Mouse (Mus musculus): ENCODE results near the gene Ormdl3. TPM values are rescaled to one million over a fixed set of nuclear protein-coding genes. Genes with fewer than 3 reads are reported as not detected.

Ormdl3 gene
- polyA plus RNA-seq, 1 experiment from 2014 or later: 54.6 TPM

DNA sequence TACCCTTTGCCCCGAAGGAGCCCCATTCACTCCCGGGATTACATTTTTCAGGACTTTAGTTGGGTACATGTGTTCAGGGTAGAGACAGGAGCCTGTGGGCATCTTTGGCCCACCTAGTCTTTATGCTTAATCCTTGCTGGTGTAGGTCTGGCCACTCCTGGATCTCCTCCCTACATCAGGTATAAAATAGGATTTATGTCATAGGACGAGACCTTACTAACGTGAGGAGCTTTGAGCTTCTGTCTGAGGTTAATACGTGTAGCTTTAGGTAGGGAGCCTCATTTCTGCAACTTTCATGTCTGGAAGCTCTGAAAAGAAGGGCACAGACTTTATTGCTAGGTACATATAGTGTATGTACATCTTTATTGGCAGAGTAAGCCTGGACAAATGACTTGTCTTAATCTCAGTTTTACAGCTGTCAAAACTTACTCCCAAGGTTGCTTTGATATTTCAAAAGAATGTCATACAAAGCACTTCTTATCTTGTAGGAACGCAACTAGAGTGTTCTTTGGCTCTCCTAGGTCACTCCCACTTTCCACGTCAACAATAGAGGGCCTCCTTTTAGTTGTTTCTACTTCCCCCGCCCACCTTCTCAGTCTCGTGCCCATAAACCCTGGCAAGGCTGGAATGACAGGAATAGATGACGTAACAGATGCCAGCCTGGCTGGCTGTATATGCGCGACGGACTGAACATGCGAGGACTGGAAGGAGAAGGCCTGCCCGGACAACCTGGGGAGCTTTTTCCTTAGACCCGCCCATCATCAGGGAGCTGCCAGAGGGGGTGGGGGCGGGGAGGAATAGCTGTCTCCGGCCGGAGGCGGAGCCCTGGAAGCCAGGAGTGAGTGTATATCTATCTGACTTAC is 747 bp upstream of the Ormdl3 start:
- Histone ChIP-seq H3K36me3 (peaks cover 6% of the 10 kb centered on the region; the same call in 1 of the 2 replicates), H3K27ac (peak overlapping the region; percentile 90), H3K4me1 (peaks cover 39% of the 10 kb centered on the region), H3K4me3 (peak overlapping the region; percentile 76), H3K27me3 (peaks cover 11% of the 10 kb centered on the region; the same call in 1 of the 2 replicates), H3K9ac (peak overlapping the region; percentile 27; the same call in 1 of the 2 replicates), H3K9me3 (no peaks in the 10 kb centered on the region), H3K4me2 (peak overlapping the region; percentile 83)
- 3% methylated on average over 20 of the region's 20 CpGs for WGBS
- ATAC-seq (ENCODE audit: borderline replicate concordance, extremely low read depth, low FRiP score, low TSS enrichment): peak; percentile 72

DNA sequence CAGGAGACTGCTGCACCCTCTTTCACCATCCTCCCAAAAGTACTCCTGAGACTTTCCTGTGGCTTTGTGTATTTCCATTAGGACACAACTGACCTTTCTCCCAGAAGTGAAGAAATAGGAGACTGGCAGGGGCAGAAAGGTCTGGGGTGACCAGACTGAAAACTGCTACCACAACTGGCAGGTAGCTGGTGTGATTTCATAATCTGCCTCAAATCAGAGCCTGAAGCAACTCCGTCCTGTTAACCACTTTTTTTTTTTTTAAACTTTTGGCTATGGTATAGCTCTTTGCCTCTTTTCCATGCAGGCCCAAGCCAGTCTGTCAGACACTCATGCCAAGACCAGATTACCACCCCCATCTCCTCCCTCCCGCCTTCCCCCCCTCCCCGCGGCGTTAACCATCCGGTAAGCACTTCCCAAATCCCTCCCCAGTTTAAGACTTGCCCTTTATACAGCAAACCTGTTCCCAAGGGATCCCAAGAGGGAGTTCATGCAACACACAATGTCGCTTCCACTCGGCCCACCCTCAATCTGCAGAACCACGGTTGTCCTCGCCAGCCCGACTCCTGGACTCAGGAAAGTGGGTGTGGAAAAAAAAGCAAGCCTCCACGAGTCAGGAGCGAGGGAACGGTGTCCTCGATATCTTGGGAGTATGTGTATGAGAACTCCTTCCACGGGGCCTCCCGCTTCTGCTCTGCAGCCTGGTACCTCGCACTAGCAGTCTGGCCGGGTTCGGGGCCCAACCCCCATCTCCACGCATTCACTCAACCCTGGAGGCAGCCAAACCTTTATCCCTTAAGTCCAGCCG is 879 bp downstream of the Ormdl3 start:
- Histone ChIP-seq H3K27ac (peak overlapping the region; percentile 81), H3K9me3 (no peaks in the 10 kb centered on the region), H3K27me3 (0 out of 2 replicates have a peak, but pooled peaks cover 3% of the 10 kb centered on the region), H3K4me3 (peak overlapping the region; percentile 76), H3K9ac (peak overlapping the region; percentile 81), H3K4me1 (peaks cover 39% of the 10 kb centered on the region), H3K36me3 (peaks cover 17% of the 10 kb centered on the region; the same call in 1 of the 2 replicates), H3K4me2 (peak overlapping the region; percentile 83)
- ATAC-seq (ENCODE audit: borderline replicate concordance, extremely low read depth, low FRiP score, low TSS enrichment): peak; percentile 19
- WGBS: under 1% methylated on average over 22 of the region's 22 CpGs

DNA sequence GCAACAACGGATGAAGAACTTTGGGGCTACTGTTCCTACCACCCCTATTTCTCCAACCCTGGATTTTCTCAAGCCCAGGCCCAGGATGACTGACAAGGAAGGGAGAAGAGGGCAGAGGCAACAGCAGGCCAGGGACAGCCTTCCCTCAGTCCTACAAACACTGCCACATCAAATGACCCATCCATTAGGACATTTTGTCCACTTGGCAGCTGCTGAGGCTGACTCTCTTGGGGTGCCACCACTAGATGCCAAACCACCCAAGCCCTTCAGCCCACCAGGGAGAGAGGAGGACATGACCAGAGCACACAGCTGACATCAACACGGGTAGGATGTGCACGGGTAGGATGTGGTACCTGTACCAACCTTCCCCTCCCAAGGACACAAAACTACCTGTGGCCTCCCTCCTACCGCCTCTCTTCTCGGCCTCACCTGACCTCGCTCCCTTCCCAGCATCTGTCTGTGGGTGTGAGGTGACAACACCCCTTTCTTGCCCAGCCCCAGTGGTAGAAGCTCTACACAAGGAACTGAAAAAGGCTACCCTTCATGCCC is 2.5 kb downstream of the Ormdl3 start:
- Histone ChIP-seq H3K4me1 (peaks cover 39% of the 10 kb centered on the region), H3K36me3 (peaks cover 17% of the 10 kb centered on the region; the same call in 1 of the 2 replicates), H3K27ac (no peak overlapping the region), H3K4me2 (no peak overlapping the region), H3K9ac (no peak overlapping the region), H3K27me3 (no peaks in the 10 kb centered on the region), H3K4me3 (no peak overlapping the region), H3K9me3 (no peaks in the 10 kb centered on the region)
- no peak for ATAC-seq (ENCODE audit: borderline replicate concordance, extremely low read depth, low FRiP score, low TSS enrichment)
- 88% methylated on average over 6 of the region's 6 CpGs for WGBS

DNA sequence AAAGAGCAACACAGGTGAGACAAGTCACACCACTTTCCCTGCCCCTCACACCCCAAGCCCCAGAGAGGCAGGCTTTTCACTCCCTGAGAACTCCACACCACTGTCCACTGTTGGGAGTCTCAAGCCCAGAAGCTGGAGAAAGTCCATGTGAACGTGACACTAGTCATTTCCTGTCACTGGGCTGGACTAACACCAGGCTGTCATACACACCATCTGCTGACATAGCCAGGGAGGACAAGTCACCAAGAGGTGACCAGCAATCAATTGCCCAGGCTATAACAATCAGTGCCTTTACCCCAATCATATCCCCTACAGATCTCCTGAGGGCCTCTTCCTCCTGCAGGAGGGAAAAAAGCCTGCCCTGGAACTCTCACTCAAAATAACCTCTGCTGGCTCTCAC is 3.0 kb downstream of the Ormdl3 start:
- Histone ChIP-seq H3K36me3 (peaks cover 17% of the 10 kb centered on the region; the same call in 1 of the 2 replicates), H3K4me2 (no peak overlapping the region), H3K9ac (no peak overlapping the region), H3K4me1 (peaks cover 37% of the 10 kb centered on the region), H3K27me3 (no peaks in the 10 kb centered on the region), H3K27ac (no peak overlapping the region), H3K9me3 (no peaks in the 10 kb centered on the region), H3K4me3 (no peak overlapping the region)
- ATAC-seq (ENCODE audit: borderline replicate concordance, extremely low read depth, low FRiP score, low TSS enrichment): no peak
- WGBS: 42% methylated on average over 1 of the region's 1 CpGs

DNA sequence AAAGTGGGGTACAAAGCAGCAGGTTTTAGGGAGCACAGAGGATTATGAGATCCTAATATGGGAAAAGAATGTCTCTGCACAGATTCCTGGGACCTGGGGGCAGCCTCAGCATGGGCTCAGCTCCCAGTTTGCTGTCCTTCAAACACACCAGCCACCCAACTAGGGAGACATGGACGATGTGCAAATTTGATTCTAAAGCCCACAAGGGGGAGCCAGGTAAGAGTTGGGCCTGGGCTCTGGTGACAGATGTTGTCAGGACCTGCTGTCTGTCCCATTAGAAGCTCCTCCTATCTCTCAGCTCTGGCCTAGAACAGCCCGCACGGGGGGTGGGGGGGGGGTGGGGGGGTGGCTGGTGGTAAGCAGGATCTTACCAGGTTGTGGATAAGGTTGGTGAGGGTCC is 3.6 kb downstream of the Ormdl3 start:
- H3K9me3 ChIP-seq: no peaks in the 10 kb centered on the region
- WGBS: 25% methylated on average over 3 of the region's 3 CpGs
- no peak for ATAC-seq (ENCODE audit: borderline replicate concordance, extremely low read depth, low FRiP score, low TSS enrichment)
- H3K4me3 ChIP-seq: no peak overlapping the region
- H3K36me3 ChIP-seq: peaks cover 17% of the 10 kb centered on the region; the same call in 1 of the 2 replicates
- H3K27me3 ChIP-seq: no peaks in the 10 kb centered on the region
- no peak overlapping the region for H3K9ac ChIP-seq
- H3K4me1 ChIP-seq: peaks cover 32% of the 10 kb centered on the region
- H3K27ac ChIP-seq: no peak overlapping the region
- no peak overlapping the region for H3K4me2 ChIP-seq

DNA sequence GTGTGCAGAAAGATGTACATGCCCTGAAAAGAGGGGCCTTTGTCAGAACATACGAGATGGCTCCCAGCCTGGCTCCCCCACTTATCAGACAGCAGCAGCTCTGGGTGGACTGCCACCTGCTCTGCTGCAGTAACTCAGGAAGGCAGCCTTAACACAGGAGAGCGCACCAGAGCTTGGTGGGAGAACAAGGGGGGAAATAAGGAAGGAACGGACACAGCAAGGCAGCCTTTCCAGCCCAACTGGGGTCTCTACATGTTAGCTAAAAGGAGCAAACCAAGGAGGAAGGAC is 4.0 kb downstream of the Ormdl3 start:
- no peaks in the 10 kb centered on the region for H3K27me3 ChIP-seq
- no peak overlapping the region for H3K4me3 ChIP-seq
- H3K36me3 ChIP-seq: peaks cover 17% of the 10 kb centered on the region; the same call in 1 of the 2 replicates
- no peak for ATAC-seq (ENCODE audit: borderline replicate concordance, extremely low read depth, low FRiP score, low TSS enrichment)
- no peak overlapping the region for H3K27ac ChIP-seq
- 86% methylated on average over 3 of the region's 3 CpGs for WGBS
- H3K4me1 ChIP-seq: peaks cover 28% of the 10 kb centered on the region
- H3K9ac ChIP-seq: no peak overlapping the region
- no peak overlapping the region for H3K4me2 ChIP-seq
- no peaks in the 10 kb centered on the region for H3K9me3 ChIP-seq

DNA sequence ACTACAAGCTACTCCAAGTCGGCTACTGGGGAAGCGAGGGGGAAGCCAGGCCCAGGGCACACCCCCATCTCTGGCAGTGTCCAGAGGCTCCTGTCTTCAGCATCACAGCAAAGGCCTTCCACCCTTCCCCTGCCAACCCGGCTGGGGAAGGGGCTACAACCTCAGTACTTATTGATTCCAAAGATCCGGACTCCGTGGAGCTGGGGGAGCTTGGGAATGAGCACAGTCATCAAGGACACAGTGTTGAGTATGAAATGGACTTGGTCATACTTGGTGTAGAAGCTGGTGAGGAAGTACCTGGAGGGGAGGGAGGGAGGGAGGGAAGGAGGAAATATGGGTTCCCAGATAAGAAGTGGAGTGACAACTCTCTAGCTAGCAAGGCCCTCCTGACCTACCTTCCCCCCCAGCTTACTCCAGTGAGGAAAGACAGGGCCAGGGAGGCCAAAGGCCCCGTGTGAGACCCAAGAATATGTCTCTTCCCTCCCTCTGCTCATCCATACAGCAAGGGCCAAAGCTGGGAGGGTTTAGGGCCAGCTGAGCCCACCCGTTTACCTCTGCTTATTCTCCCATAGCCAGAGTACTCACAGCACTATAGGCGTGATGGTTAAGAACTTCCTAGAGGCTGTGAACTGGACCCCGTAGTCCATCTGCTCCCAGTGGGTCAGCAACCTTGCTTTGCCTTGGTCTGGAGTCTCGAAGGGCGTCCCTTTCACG is 4.5 kb downstream of the Ormdl3 start:
- H3K4me1 ChIP-seq: peaks cover 25% of the 10 kb centered on the region
- no peak overlapping the region for H3K9ac ChIP-seq
- no peak overlapping the region for H3K4me3 ChIP-seq
- H3K9me3 ChIP-seq: no peaks in the 10 kb centered on the region
- no peak overlapping the region for H3K4me2 ChIP-seq
- ATAC-seq (ENCODE audit: borderline replicate concordance, extremely low read depth, low FRiP score, low TSS enrichment): no peak
- no peaks in the 10 kb centered on the region for H3K27me3 ChIP-seq
- no peak overlapping the region for H3K27ac ChIP-seq
- 85% methylated on average over 12 of the region's 12 CpGs for WGBS
- H3K36me3 ChIP-seq: peaks cover 17% of the 10 kb centered on the region; the same call in 1 of the 2 replicates

DNA sequence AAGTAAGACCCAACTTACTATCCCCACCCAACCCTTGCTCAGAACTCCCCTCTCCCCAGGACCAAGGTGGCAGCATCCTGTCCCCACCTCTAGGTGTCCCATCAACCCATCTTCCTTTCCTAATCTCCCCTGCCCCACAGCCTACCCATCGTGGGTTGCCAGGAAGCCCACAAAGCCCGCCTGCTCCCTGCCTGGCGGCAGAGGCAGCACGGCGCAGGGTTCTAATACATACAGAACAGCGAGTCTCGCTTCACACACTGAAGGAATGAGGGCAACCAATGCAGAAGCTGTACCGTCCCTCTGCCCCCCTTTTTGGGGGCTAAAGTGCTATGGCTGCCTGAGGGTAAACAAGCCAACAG is 5.2 kb downstream of the Ormdl3 start:
- H3K4me2 ChIP-seq: no peak overlapping the region
- no peak overlapping the region for H3K9ac ChIP-seq
- H3K4me1 ChIP-seq: peaks cover 21% of the 10 kb centered on the region
- H3K9me3 ChIP-seq: no peaks in the 10 kb centered on the region
- H3K27me3 ChIP-seq: no peaks in the 10 kb centered on the region
- 87% methylated on average over 8 of the region's 8 CpGs for WGBS
- peaks cover 17% of the 10 kb centered on the region; the same call in 1 of the 2 replicates for H3K36me3 ChIP-seq
- H3K4me3 ChIP-seq: no peak overlapping the region
- no peak for ATAC-seq (ENCODE audit: borderline replicate concordance, extremely low read depth, low FRiP score, low TSS enrichment)
- H3K27ac ChIP-seq: no peak overlapping the region

DNA sequence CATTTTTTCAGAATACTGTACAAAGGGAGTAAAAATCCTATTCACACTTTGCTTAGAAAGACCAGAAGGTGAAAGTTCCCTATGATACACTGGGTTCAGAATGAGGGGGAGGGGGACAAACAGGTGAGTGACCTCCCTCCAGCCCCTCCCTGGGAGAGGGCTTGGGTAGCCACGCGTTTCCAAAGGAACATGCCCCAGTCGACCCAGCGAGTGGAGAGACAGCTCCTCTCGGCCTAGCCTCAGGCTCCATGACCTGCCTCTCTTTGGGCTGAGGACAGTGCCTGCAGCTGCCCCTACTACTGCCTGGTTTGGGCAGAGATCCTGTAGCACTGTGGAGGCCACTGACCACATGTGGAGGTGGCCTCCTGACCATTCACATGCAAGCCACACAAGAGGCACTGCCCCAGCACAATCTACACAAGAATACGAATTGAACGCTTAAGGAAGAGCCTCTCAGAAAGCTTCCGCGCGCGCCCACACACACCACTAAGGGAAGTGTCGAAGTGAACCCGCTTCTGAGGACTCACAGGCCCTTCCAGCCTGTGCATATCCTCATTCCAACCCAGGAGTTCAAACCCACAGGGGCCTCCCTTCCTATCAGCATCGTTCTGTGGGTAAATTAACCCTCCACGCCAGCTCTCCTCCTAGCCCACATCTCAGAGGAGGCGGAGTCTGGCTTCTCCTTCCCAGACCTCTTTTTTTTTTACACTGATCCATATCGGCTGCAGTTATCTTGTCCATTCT is 5.7 kb downstream of the Ormdl3 start:
- Histone ChIP-seq H3K4me2 (no peak overlapping the region), H3K9me3 (no peaks in the 10 kb centered on the region), H3K27ac (no peak overlapping the region), H3K27me3 (no peaks in the 10 kb centered on the region), H3K4me1 (peaks cover 19% of the 10 kb centered on the region), H3K4me3 (no peak overlapping the region), H3K9ac (no peak overlapping the region), H3K36me3 (peaks cover 17% of the 10 kb centered on the region; the same call in 1 of the 2 replicates)
- WGBS: 70% methylated on average over 17 of the region's 17 CpGs
- ATAC-seq (ENCODE audit: borderline replicate concordance, extremely low read depth, low FRiP score, low TSS enrichment): no peak

DNA sequence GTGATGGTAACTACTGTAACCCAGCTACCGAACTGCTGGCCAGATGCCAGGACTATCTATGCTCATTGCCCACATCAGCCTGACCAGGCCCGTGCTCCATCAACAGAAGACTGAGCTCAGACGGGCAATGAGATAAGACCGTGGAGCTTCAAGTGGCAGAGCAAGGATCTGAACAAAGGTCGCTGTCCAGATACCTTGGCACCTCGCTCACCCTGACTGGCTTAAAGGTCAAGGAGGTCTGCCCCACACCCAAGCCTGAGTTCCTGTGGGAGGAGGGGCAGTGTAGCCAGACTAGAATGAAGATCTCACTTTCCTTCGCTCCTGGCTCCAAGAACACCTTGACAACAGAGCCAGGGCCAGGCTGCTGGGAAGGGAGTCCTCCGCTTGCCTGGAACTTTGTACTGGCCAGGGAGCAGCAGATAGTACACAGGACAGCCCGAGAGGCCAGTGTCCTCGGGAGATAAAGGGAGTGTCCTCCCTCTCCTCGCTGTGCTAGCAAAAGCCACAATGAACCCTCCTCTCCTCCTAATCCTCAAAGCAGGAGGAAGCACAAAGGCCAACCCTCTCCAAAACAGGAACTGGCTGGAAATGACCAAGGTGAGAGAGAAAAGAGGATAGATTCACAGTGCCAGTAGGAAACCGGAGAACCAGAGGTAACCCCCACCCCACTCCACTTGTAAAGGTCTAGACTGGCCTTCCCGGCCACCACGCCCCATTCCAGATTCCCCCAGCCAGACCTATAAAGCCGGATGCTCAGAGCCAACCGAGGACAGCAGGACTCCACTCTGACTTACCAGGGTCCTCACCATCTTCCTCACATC is 6.7 kb downstream of the Ormdl3 start:
- no peak overlapping the region for H3K27ac ChIP-seq
- ATAC-seq (ENCODE audit: borderline replicate concordance, extremely low read depth, low FRiP score, low TSS enrichment): peak; percentile 52; the same call in 1 of the 2 replicates
- WGBS: 59% methylated on average over 16 of the region's 16 CpGs

More for the DNA sequence above, 6.7 kb downstream of the Ormdl3 start:
- Histone ChIP-seq H3K9me3 (no peaks in the 10 kb centered on the region), H3K4me1 (peaks cover 10% of the 10 kb centered on the region), H3K4me2 (no peak overlapping the region), H3K27me3 (no peaks in the 10 kb centered on the region), H3K36me3 (peaks cover 17% of the 10 kb centered on the region; the same call in 1 of the 2 replicates), H3K4me3 (no peak overlapping the region), H3K9ac (no peak overlapping the region)
